Mouse (Mus musculus): ENCODE results near the gene Hcn2. TPM values are rescaled to one million over a fixed set of nuclear protein-coding genes. Genes with fewer than 3 reads are reported as not detected.
"Not testable (repeated sequence)": the region's sequence is repeated elsewhere in the genome, so short reads cannot be mapped to it uniquely, and the experiment has no call there.

Hcn2 gene
- polyA plus RNA-seq, 1 experiment from 2014 or later, result 0.08 TPM

- DNase-seq (ENCODE audit: low spot score), result no peak
- H3K9me3 ChIP-seq, result peaks cover 5% of the 10 kb centered on the region; the same call in 1 of the 2 replicates
- peaks cover 13% of the 10 kb centered on the region for H3K4me1 ChIP-seq (replicated peaks)
- H3K27ac ChIP-seq, result no peak overlapping the region
- H3K36me3 ChIP-seq, result peaks cover 16% of the 10 kb centered on the region
- H3K27me3 ChIP-seq (ENCODE audit: insufficient read depth, poor library complexity, severe bottlenecking), result no peaks in the 10 kb centered on the region
- WGBS, result 81% methylated on average over 12 of the region's 12 CpGs
- no peak overlapping the region for H3K4me3 ChIP-seq
Observed at GRCm38 (mm10) chr10:79693580-79694378, 22.7 kb upstream of the Hcn2 start.

DNA sequence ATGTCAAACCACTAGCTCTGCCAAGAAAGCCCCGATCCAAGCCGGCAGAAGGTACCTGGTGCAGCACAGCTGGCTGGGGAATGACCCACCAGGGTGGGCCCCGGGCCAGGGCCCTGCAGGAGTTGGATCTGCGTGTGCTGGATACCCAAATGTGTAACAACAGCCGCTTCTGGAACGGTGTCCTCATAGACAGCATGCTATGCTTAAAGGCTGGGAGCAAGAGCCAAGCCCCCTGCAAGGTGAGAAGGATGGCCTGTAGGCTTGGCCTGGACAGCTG, 22.1 kb upstream of the Hcn2 start:
- H3K36me3 ChIP-seq, result peaks cover 10% of the 10 kb centered on the region
- H3K4me1 ChIP-seq (replicated peaks), result peaks cover 13% of the 10 kb centered on the region
- WGBS, result 84% methylated on average over 6 of the region's 6 CpGs
- H3K9me3 ChIP-seq, result peaks cover 5% of the 10 kb centered on the region; the same call in 1 of the 2 replicates
- no peak for DNase-seq (ENCODE audit: low spot score)
- no peak overlapping the region for H3K27ac ChIP-seq
- H3K27me3 ChIP-seq (ENCODE audit: insufficient read depth, poor library complexity, severe bottlenecking), result no peaks in the 10 kb centered on the region
- no peak overlapping the region for H3K4me3 ChIP-seq

DNA sequence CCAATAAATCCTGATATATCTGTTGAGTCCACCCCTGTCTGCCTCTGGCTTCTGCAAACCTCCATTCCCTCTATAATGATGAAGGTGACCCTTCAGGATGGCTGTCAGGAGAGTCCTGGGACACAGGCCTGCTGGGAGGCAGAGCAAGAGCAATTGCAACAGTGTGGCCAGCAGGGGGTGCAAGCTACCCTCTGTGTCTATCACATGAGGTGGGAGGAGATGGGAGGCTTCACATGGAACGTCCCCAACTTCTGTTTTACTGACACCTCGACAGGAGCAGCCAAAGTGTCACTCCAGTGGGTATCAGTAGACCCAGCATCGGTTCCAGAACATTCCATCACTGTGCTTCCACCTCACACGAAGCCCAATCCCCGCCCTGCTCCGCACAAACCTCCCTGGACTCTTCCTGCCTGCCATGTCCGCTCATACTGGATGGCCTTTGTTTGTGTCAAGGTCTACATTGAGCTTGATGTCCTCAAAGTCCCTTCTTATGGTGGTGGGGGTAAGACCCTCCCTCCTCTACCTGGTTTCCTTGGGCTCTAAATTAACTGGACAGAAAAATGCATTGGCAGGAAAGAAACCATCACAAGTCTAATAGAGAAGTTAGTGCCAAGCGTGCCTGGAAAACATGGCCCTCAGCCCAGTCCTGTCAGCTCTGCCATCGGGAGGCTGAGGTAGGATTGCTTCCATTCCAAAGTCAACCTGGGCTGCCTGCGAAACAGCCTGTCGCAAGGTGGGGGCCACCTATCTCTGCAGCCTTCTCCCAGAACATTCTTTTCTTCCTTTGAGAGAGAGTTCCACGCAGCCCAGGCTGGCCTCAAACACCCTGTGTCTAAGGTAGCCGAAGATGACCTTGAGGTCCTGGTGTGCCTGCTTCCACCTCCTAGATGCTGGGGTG, 21.0 kb upstream of the Hcn2 start:
- WGBS, result 69% methylated on average over 13 of the region's 13 CpGs
- no peaks in the 10 kb centered on the region for H3K27me3 ChIP-seq (ENCODE audit: insufficient read depth, poor library complexity, severe bottlenecking)
- peaks cover 13% of the 10 kb centered on the region for H3K4me1 ChIP-seq (replicated peaks)
- 0 out of 2 replicates have a peak, but pooled peaks cover 3% of the 10 kb centered on the region for H3K36me3 ChIP-seq
- peak overlapping the region; percentile 69 for H3K27ac ChIP-seq
- peaks cover 5% of the 10 kb centered on the region; the same call in 1 of the 2 replicates for H3K9me3 ChIP-seq
- H3K4me3 ChIP-seq, result peak overlapping the region; percentile 18; the same call in 1 of the 2 replicates
- DNase-seq (ENCODE audit: low spot score), result peak; percentile 77

DNA sequence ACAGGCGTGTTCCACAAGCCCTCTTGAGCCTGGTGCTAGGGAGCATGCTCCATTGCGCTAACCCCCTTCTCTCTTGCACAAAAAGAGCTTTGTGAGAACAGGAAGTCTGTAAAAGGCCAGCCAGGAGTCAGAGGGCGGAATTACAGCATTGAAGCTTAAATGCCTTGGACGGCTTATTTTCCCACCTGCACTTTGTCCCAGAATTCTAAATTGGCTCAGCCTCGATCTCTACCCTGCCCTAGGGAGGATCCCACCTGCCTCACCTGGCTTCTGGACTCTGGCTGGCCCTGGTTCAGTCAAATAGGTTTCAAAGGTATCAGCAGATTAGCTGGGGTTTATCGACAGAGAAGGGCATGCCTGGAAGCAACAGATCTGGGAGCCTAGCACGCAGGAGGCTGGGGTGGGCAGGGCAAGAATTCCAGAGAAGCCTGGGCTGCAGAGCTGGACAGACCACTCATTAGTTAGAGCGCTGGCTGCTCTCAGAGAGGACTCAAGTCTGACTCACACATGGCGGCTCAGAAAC, 20.2 kb upstream of the Hcn2 start:
- Histone ChIP-seq H3K27ac (peak overlapping the region; percentile 69), H3K4me3 (no peak overlapping the region), H3K36me3 (0 out of 2 replicates have a peak, but pooled peaks cover 3% of the 10 kb centered on the region), H3K27me3 (ENCODE audit: insufficient read depth, poor library complexity, severe bottlenecking) (no peaks in the 10 kb centered on the region), H3K4me1 (replicated peaks) (peaks cover 20% of the 10 kb centered on the region), H3K9me3 (peaks cover 5% of the 10 kb centered on the region; the same call in 1 of the 2 replicates)
- DNase-seq (ENCODE audit: low spot score), result no peak
- WGBS, result 66% methylated on average over 9 of the region's 9 CpGs

DNA sequence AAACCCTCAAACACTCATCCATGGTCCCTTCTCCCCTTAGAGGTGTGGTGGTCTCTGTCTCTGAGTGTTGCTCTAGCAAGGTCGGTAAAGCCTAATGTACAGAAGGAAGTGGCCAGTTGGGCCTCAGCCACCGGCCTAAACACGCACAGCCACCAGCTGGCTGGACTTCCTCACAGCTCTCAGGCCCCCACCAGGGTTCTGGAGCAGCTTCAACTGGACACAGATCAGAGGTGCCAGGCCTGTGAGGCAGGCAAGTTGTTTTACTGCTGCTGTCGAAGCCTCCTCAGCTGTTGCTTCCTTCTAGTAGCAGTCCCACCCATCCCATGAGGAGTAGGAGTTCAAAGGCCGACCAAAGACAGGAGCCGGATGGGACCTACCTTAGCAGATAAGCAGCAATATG, 18.5 kb upstream of the Hcn2 start:
- no peak for DNase-seq (ENCODE audit: low spot score)
- Histone ChIP-seq H3K9me3 (no peaks in the 10 kb centered on the region), H3K27ac (no peak overlapping the region), H3K27me3 (ENCODE audit: insufficient read depth, poor library complexity, severe bottlenecking) (no peaks in the 10 kb centered on the region), H3K4me3 (no peak overlapping the region), H3K4me1 (replicated peaks) (peaks cover 27% of the 10 kb centered on the region), H3K36me3 (no peaks in the 10 kb centered on the region)
- WGBS, result 79% methylated on average over 6 of the region's 6 CpGs

DNA sequence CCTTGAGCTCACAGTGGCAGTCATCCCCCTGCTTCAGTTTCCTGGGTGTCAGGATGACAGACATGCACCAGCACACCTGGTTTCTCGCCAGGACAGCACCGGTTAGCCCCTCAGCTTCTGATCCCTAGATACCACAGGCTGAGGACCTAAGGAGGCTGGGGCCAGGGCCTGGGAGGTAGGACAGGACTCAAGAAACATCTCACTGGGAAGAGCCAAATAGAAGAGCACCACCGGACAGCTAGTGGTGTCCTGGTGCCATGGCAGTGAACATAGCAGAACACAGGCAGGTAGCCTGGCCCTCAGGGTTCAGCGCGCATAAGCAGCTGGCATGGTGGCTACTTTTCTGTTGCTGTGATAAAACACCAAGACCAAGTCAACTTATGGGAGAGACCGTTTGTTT, 18.0 kb upstream of the Hcn2 start:
- no peak for DNase-seq (ENCODE audit: low spot score)
- Histone ChIP-seq H3K27me3 (ENCODE audit: insufficient read depth, poor library complexity, severe bottlenecking) (no peaks in the 10 kb centered on the region), H3K36me3 (no peaks in the 10 kb centered on the region), H3K4me1 (replicated peaks) (peaks cover 27% of the 10 kb centered on the region), H3K27ac (no peak overlapping the region), H3K9me3 (no peaks in the 10 kb centered on the region), H3K4me3 (no peak overlapping the region)
- WGBS, result 96% methylated on average over 6 of the region's 6 CpGs

DNA sequence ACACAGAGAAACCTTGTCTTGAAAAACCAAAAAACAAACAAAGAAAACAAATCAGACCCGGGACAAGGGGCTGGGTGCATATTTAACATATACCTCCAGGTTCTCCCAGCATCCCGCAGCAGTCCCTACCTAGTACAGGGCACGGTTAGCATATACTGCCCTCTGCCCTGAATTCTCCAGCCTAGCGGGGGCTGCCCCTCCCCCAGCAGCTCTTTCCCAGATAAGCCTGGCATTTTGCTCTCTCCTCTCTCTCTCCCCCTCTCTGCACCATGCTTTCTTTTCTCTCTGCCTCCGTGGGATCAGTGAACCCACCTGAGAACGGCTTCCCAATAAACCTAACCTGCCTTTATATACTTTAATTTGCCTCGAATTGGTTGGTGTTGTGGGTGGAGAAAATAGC, 15.8 kb upstream of the Hcn2 start:
- WGBS, result 48% methylated on average over 7 of the region's 7 CpGs
- peak overlapping the region; percentile 66 for H3K27ac ChIP-seq
- no peak for DNase-seq (ENCODE audit: low spot score)
- H3K27me3 ChIP-seq (ENCODE audit: insufficient read depth, poor library complexity, severe bottlenecking), result no peaks in the 10 kb centered on the region
- H3K4me1 ChIP-seq (replicated peaks), result peaks cover 36% of the 10 kb centered on the region
- H3K36me3 ChIP-seq, result no peaks in the 10 kb centered on the region
- no peaks in the 10 kb centered on the region for H3K9me3 ChIP-seq
- no peak overlapping the region for H3K4me3 ChIP-seq

- Histone ChIP-seq H3K9me3 (no peaks in the 10 kb centered on the region), H3K27ac (peak overlapping the region; percentile 66), H3K4me1 (replicated peaks) (peaks cover 39% of the 10 kb centered on the region), H3K36me3 (peaks cover 9% of the 10 kb centered on the region), H3K27me3 (ENCODE audit: insufficient read depth, poor library complexity, severe bottlenecking) (no peaks in the 10 kb centered on the region), H3K4me3 (no peak overlapping the region)
- peak; percentile 47 for DNase-seq (ENCODE audit: low spot score)
- whole genome bisulfite sequencing, result 55% methylated on average over 10 of the region's 10 CpGs
Observed at GRCm38 (mm10) chr10:79701443-79702129, 14.8 kb upstream of the Hcn2 start.

DNA sequence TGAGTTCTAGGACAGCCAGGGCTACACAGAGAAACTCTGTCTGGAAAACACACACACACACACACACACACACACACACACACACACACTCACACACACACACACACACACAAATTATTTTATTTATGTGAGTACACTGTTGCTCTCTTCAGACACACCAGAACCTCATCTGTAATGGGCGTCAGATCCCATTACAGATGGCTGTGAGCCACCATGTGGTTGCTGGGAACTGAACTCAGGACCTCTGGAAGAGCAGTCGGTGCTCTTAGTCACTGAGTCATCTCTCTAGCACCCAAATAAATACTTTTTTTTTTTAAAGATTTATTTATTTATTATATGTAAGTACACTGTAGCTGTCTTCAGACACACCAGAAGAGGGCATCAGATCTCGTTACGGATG, 13.5 kb upstream of the Hcn2 start:
- peaks cover 22% of the 10 kb centered on the region for H3K36me3 ChIP-seq
- 86% methylated on average over 4 of the region's 4 CpGs for WGBS
- H3K9me3 ChIP-seq; DNase-seq (ENCODE audit: low spot score); H3K4me3 ChIP-seq; H3K27me3 ChIP-seq (ENCODE audit: insufficient read depth, poor library complexity, severe bottlenecking); H3K27ac ChIP-seq: not testable (repeated sequence)
- H3K4me1 ChIP-seq (replicated peaks), result peaks cover 52% of the 10 kb centered on the region

GRCm38 (mm10) chr10:79703541-79703940, 12.9 kb upstream of the Hcn2 start:
- peak overlapping the region; percentile 97 for H3K27ac ChIP-seq

GRCm38 (mm10) chr10:79704065-79704969, 12.1 kb upstream of the Hcn2 start, which contains the start of gene Bsg:
Bsg (plus strand) TSS chr10:79704491.
- WGBS, result under 1% methylated on average over 65 of the region's 65 CpGs
- Histone ChIP-seq H3K27me3 (ENCODE audit: insufficient read depth, poor library complexity, severe bottlenecking) (no peaks in the 10 kb centered on the region), H3K27ac (peak within 1 kb of the TSS; percentile 97), H3K4me3 (peak within 1 kb of the TSS; percentile 87), H3K9me3 (no peaks in the 10 kb centered on the region), H3K36me3 (peaks cover 36% of the 10 kb centered on the region), H3K4me1 (replicated peaks) (peaks cover 59% of the 10 kb centered on the region)
- peak; percentile 99 for DNase-seq (ENCODE audit: low spot score)

More at GRCm38 (mm10) chr10:79703541-79703940, 12.9 kb upstream of the Hcn2 start:
- Histone ChIP-seq H3K36me3 (peaks cover 28% of the 10 kb centered on the region), H3K4me1 (replicated peaks) (peaks cover 54% of the 10 kb centered on the region), H3K9me3 (no peaks in the 10 kb centered on the region), H3K4me3 (peak overlapping the region; percentile 87), H3K27me3 (ENCODE audit: insufficient read depth, poor library complexity, severe bottlenecking) (no peaks in the 10 kb centered on the region)
- DNase-seq (ENCODE audit: low spot score), result no peak
- WGBS, result 77% methylated on average over 10 of the region's 10 CpGs

Data from hindbrain, embryonic 10.5 days (tissue).